Mouse (Mus musculus) embryonic fibroblast, embryonic 13.5 days (primary cell): ENCODE results near the gene She.

Experiments used
- CTCF ChIP-seq: IDR thresholded peaks from 2 replicates; pipeline ENCODE4 v1.5.1; 2011; ENCODE audit warnings: mild to moderate bottlenecking, control low read depth, low read length, moderate library complexity, borderline replicate concordance; ENCODE audit not compliant: insufficient read depth
- POLR2A ChIP-seq: IDR thresholded peaks from 2 replicates; pipeline ENCODE4 v1.6.1; 2011; ENCODE audit warnings: low read depth, mild to moderate bottlenecking, control low read depth, low read length, moderate library complexity

- no peak; the same call in 1 of the 2 replicates for TF ChIP-seq CTCF
- TF ChIP-seq POLR2A: no peak
Measured at GRCm38 (mm10) chr3:89788680-89789352, 42.4 kb upstream of the She start.
